Mouse (Mus musculus) CH12.LX (cell line): ENCODE measurements at regions not wholly inside any gene's neighbourhood (a gene's known extent, or its start where the extent isn't known, plus 50 kb on each side); places are given as distances from the start of the nearest gene placed in this dataset.

Experiments
- DNase-seq: peaks from one replicate; pipeline ENCODE4 v3.0.0-alpha.2; 2013; ENCODE audit errors: extremely low read depth
- H3K27ac ChIP-seq: 2 replicates; pipeline ENCODE4 v1.5.1; 2012; ENCODE audit warnings: low read depth, mild to moderate bottlenecking, control low read depth, moderate library complexity; ENCODE audit not compliant: insufficient read depth
- H3K27me3 ChIP-seq: replicated peaks from 2 replicates; pipeline ENCODE3; 2012; ENCODE audit warnings: inconsistent platforms
- H3K36me3 ChIP-seq, 2 experiments: replicated peaks in 1 of 2; 2 replicates each; pipeline versions ENCODE3 to v1.6.1; 2012; ENCODE audit warnings: inconsistent platforms in 1 of 2, low read length in 1 of 2, mild to moderate bottlenecking in 1 of 2, mixed read lengths in 1 of 2, moderate library complexity in 1 of 2; ENCODE audit not compliant: control insufficient read depth in 1 of 2, insufficient read depth in 1 of 2
- H3K4me1 ChIP-seq, 2 experiments: 2 replicates each; pipeline ENCODE4 v1.6.1; 2012; ENCODE audit warnings: inconsistent platforms in 1 of 2, moderate library complexity in 1 of 2; ENCODE audit not compliant: insufficient read depth in 2 of 2, control insufficient read depth in 1 of 2
- H3K4me2 ChIP-seq: 2 replicates; pipeline ENCODE4 v1.6.1; 2012; ENCODE audit warnings: low read depth, mild to moderate bottlenecking, control low read depth; ENCODE audit not compliant: poor library complexity, insufficient read depth, severe bottlenecking
- H3K4me3 ChIP-seq, 3 experiments: fragments of 150-350 bp in 1 of 3; sonication (generic) in 1 of 3; replicated peaks in 1 of 3; 2 replicates each; pipeline versions ENCODE3 to v1.5.1; 2011 to 2012; ENCODE audit warnings: low read depth in 2 of 3, low read length in 2 of 3, mild to moderate bottlenecking in 2 of 3, moderate library complexity in 2 of 3, control low read depth in 1 of 3, improper control_type of control experiment in 1 of 3, inconsistent platforms in 1 of 3, mixed read lengths in 1 of 3; ENCODE audit not compliant: poor library complexity in 1 of 3
- H3K79me2 ChIP-seq: replicated peaks from 2 replicates; pipeline ENCODE4 v1.6.1; 2012; ENCODE audit warnings: mild to moderate bottlenecking, moderate library complexity; ENCODE audit not compliant: control insufficient read depth, poor library complexity, insufficient read depth, severe bottlenecking; ENCODE audit errors: extremely low read depth
- H3K9ac ChIP-seq: 2 replicates; pipeline ENCODE4 v1.6.1; 2012; ENCODE audit warnings: low read depth, mild to moderate bottlenecking, control low read depth, moderate library complexity; ENCODE audit not compliant: insufficient read depth
- H3K9me3 ChIP-seq: replicated peaks from 2 replicates; pipeline ENCODE3; 2012; ENCODE audit warnings: low read length, inconsistent platforms, mixed read lengths
- HCFC1 ChIP-seq: IDR thresholded peaks from 2 replicates; pipeline ENCODE4 v1.6.1; 2012; ENCODE audit warnings: low read depth, mild to moderate bottlenecking, inconsistent platforms, low read length, improper control_type of control experiment
- IRF4 ChIP-seq: IDR thresholded peaks from 2 replicates; pipeline ENCODE4 v1.6.1; 2014; ENCODE audit warnings: low read depth, mild to moderate bottlenecking, inconsistent platforms, low read length, improper control_type of control experiment
- KAT2A ChIP-seq: IDR thresholded peaks from 2 replicates; pipeline ENCODE4 v1.6.1; 2012; ENCODE audit warnings: low read length, improper control_type of control experiment, inconsistent platforms; ENCODE audit not compliant: insufficient replicate concordance
- MAFK ChIP-seq: IDR thresholded peaks from 2 replicates; pipeline ENCODE4 v1.6.1; 2011; ENCODE audit warnings: low read length, improper control_type of control experiment; ENCODE audit not compliant: insufficient replicate concordance
- MAX ChIP-seq: IDR thresholded peaks from 2 replicates; pipeline ENCODE4 v1.6.1; 2011; ENCODE audit warnings: low read length, improper control_type of control experiment
- MXI1 ChIP-seq: IDR thresholded peaks from 2 replicates; pipeline ENCODE4 v1.6.1; 2011; ENCODE audit warnings: mild to moderate bottlenecking, low read depth, low read length, improper control_type of control experiment
- MYC ChIP-seq: IDR thresholded peaks from 2 replicates; pipeline ENCODE4 v1.6.1; 2011; ENCODE audit warnings: low read depth, mild to moderate bottlenecking, improper control_type of control experiment, low read length
- NELFE ChIP-seq: IDR thresholded peaks from 2 replicates; pipeline ENCODE4 v1.6.1; 2011; ENCODE audit warnings: low read depth, low read length, improper control_type of control experiment
- NRF1 ChIP-seq: IDR thresholded peaks from 2 replicates; pipeline ENCODE4 v1.6.1; 2014; ENCODE audit warnings: low read depth, mild to moderate bottlenecking, inconsistent platforms, low read length, improper control_type of control experiment, moderate library complexity
- POLR2A ChIP-seq: IDR thresholded peaks from 2 replicates; pipeline ENCODE4 v1.6.1; 2011; ENCODE audit warnings: low read depth, mild to moderate bottlenecking, improper control_type of control experiment, low read length
- POLR2AphosphoS2 ChIP-seq: IDR thresholded peaks from 2 replicates; pipeline ENCODE4 v1.6.1; 2011; ENCODE audit warnings: low read depth, low read length, improper control_type of control experiment
- RAD21 ChIP-seq: IDR thresholded peaks from 2 replicates; pipeline ENCODE4 v1.6.1; 2011; ENCODE audit warnings: low read depth, mild to moderate bottlenecking, low read length, improper control_type of control experiment, moderate library complexity
- RCOR1 ChIP-seq: conservative IDR thresholded peaks from 2 replicates; pipeline ENCODE4 v1.6.1; 2012; ENCODE audit warnings: low read depth, mild to moderate bottlenecking, inconsistent platforms, low read length, improper control_type of control experiment
- SIN3A ChIP-seq: IDR thresholded peaks from 2 replicates; pipeline ENCODE4 v1.6.1; 2012; ENCODE audit warnings: low read length, improper control_type of control experiment, inconsistent platforms
- SMC3 ChIP-seq: IDR thresholded peaks from 2 replicates; pipeline ENCODE4 v1.6.1; 2011; ENCODE audit warnings: low read depth, low read length, improper control_type of control experiment
- TBP ChIP-seq: conservative IDR thresholded peaks from 2 replicates; pipeline ENCODE4 v1.6.1; 2011; ENCODE audit warnings: low read depth, low read length, improper control_type of control experiment
- TCF12 ChIP-seq: IDR thresholded peaks from 2 replicates; pipeline ENCODE4 v1.6.1; 2014; ENCODE audit warnings: low read depth, mild to moderate bottlenecking, inconsistent platforms, low read length, improper control_type of control experiment
- UBTF ChIP-seq: IDR thresholded peaks from 2 replicates; pipeline ENCODE4 v1.6.1; 2012; ENCODE audit warnings: low read depth, mild to moderate bottlenecking, inconsistent platforms, low read length, improper control_type of control experiment, moderate library complexity
- USF1 ChIP-seq: IDR thresholded peaks from 2 replicates; pipeline ENCODE4 v1.6.1; 2014; ENCODE audit warnings: low read depth, mild to moderate bottlenecking, inconsistent platforms, low read length, improper control_type of control experiment
- USF2 ChIP-seq: conservative IDR thresholded peaks from 2 replicates; pipeline ENCODE4 v1.6.1; 2011; ENCODE audit warnings: low read depth, low read length, improper control_type of control experiment
- ZKSCAN1 ChIP-seq: IDR thresholded peaks from 2 replicates; pipeline ENCODE4 v1.6.1; 2012; ENCODE audit warnings: low read depth, inconsistent platforms, low read length, improper control_type of control experiment, borderline replicate concordance
- ZNF384 ChIP-seq: IDR thresholded peaks from 2 replicates; pipeline ENCODE4 v1.6.1; 2012; ENCODE audit warnings: low read depth, low read length, improper control_type of control experiment, inconsistent platforms
- dilution Hi-C: fragments of 300-500 bp; cut with MboI; formaldehyde crosslinking; loops from 2 replicates; pipeline ENCODE4 v1.14.3; 2020; ENCODE audit warnings: low sequenced_read_pairs; ENCODE audit not compliant: extremely low pct_unique_long_range_greater_than_20kb, extremely low pct_ligation_motif_present
- in situ Hi-C: fragments of 300-500 bp; cut with MboI; formaldehyde crosslinking; loops from 3 replicates; pipeline ENCODE4 v1.14.3; 2019; ENCODE audit warnings: low sequenced_read_pairs, low pct_ligation_motif_present, low pct_unique_long_range_greater_than_20kb, mixed read lengths

GRCm38 (mm10) chr8:15601531-15601930 lies 555.7 kb upstream of the BB014433 start:
- in situ Hi-C loops = no loop called here
- no peak for TF ChIP-seq TBP
- no peak for TF ChIP-seq RCOR1
- no peak for TF ChIP-seq SIN3A
- no peak for TF ChIP-seq USF1
- TF ChIP-seq, all 38 proteins: peak for 0
- H3K4me1 ChIP-seq = no peaks in the 10 kb centered on the region
- no peaks in the 10 kb centered on the region for H3K36me3 ChIP-seq
- dilution Hi-C loops = no loop called here
- no peak overlapping the region for H3K27ac ChIP-seq
- DNase-seq = no peak
- peaks cover 71% of the 10 kb centered on the region for H3K9me3 ChIP-seq
- no peak overlapping the region for H3K9ac ChIP-seq
- no peak overlapping the region for H3K4me3 ChIP-seq
- H3K4me2 ChIP-seq = no peak overlapping the region
- no peaks in the 10 kb centered on the region for H3K27me3 ChIP-seq
- no peaks in the 10 kb centered on the region for H3K79me2 ChIP-seq

GRCm38 (mm10) chr8:15593106-15593505 lies 547.2 kb upstream of the BB014433 start:
- Histone ChIP-seq H3K27ac (no peak overlapping the region), H3K4me2 (no peak overlapping the region), H3K36me3 (no peaks in the 10 kb centered on the region), H3K79me2 (no peaks in the 10 kb centered on the region), H3K4me1 (no peaks in the 10 kb centered on the region), H3K9ac (no peak overlapping the region), H3K27me3 (no peaks in the 10 kb centered on the region), H3K4me3 (no peak overlapping the region), H3K9me3 (peaks cover 51% of the 10 kb centered on the region)
- DNase-seq = no peak
- in situ Hi-C loops (no loop called here), dilution Hi-C loops (no loop called here)
- TF ChIP-seq KAT2A = no peak
- no peak for TF ChIP-seq USF1
- no peak for TF ChIP-seq MAFK
- no peak for TF ChIP-seq SMC3
- TF ChIP-seq POLR2A = no peak
- no peak for TF ChIP-seq RCOR1
- no peak for TF ChIP-seq SIN3A
- no peak for TF ChIP-seq MXI1
- no peak for TF ChIP-seq RAD21
- no peak for TF ChIP-seq NRF1

GRCm38 (mm10) chr8:15583782-15584181 lies 537.9 kb upstream of the BB014433 start:
- no peaks in the 10 kb centered on the region for H3K79me2 ChIP-seq
- no peak overlapping the region for H3K4me3 ChIP-seq
- no peaks in the 10 kb centered on the region for H3K36me3 ChIP-seq
- H3K4me2 ChIP-seq = no peak overlapping the region
- DNase-seq = no peak
- H3K27ac ChIP-seq = no peak overlapping the region
- H3K9ac ChIP-seq = no peak overlapping the region
- in situ Hi-C loops = no loop called here
- dilution Hi-C loops = no loop called here
- H3K4me1 ChIP-seq = no peaks in the 10 kb centered on the region
- peaks cover 75% of the 10 kb centered on the region for H3K9me3 ChIP-seq
- no peaks in the 10 kb centered on the region for H3K27me3 ChIP-seq
- TF ChIP-seq ZKSCAN1 (no peak), IRF4 (no peak), NELFE (no peak), TCF12 (no peak), USF2 (no peak), HCFC1 (no peak), RCOR1 (no peak), ZNF384 (no peak), MXI1 (no peak), MAFK (no peak), USF1 (no peak), MYC (no peak), MAX (no peak), UBTF (no peak), POLR2AphosphoS2 (no peak)
